Mouse (Mus musculus): ENCODE results near the gene Mccc1. TPM values are rescaled to one million over a fixed set of nuclear protein-coding genes. Genes with fewer than 3 reads are reported as not detected.

Mccc1 gene
- polyA plus RNA-seq, 1 experiment = 20.5 TPM

- H3K36me3 ChIP-seq (ENCODE audit: control insufficient read depth, insufficient read depth, low read length) = no peaks in the 10 kb centered on the region
- H3K27me3 ChIP-seq (ENCODE audit: control insufficient read depth, insufficient read depth, low read length) = no peaks in the 10 kb centered on the region
- no peaks in the 10 kb centered on the region for H3K4me1 ChIP-seq (replicated peaks; ENCODE audit: control insufficient read depth, insufficient read depth, low read length)
- H3K4me3 ChIP-seq (ENCODE audit: control insufficient read depth, insufficient read depth, low read length) = no peak overlapping the region
- H3K27ac ChIP-seq (ENCODE audit: control insufficient read depth, insufficient read depth, low read length) = no peak overlapping the region
- 96% methylated on average over 11 of the region's 11 CpGs for WGBS
- TF ChIP-seq POLR2A (IDR thresholded peaks at IDR 0.05; ENCODE audit: control insufficient read depth, extremely low read depth, insufficient read depth, low read length, poor library complexity) = no peak
- TF ChIP-seq CTCF (IDR thresholded peaks at IDR 0.05; ENCODE audit: borderline replicate concordance, control insufficient read depth, extremely low read depth, insufficient read depth, low read length, poor library complexity) = no peak
- no peak for DNase-seq
Observed at GRCm38 (mm10) chr3:35954901-35955575, 45.4 kb downstream of the Mccc1 start.

GRCm38 (mm10) chr3:35953816-35954215, 46.7 kb downstream of the Mccc1 start:
- Histone ChIP-seq H3K36me3 (ENCODE audit: control insufficient read depth, insufficient read depth, low read length) (no peaks in the 10 kb centered on the region), H3K4me3 (ENCODE audit: control insufficient read depth, insufficient read depth, low read length) (no peak overlapping the region), H3K4me1 (replicated peaks; ENCODE audit: control insufficient read depth, insufficient read depth, low read length) (no peaks in the 10 kb centered on the region), H3K27ac (ENCODE audit: control insufficient read depth, insufficient read depth, low read length) (no peak overlapping the region), H3K27me3 (ENCODE audit: control insufficient read depth, insufficient read depth, low read length) (no peaks in the 10 kb centered on the region)
- DNase-seq = no peak
- WGBS = 93% methylated on average over 6 of the region's 6 CpGs
- TF ChIP-seq POLR2A (IDR thresholded peaks at IDR 0.05; ENCODE audit: control insufficient read depth, extremely low read depth, insufficient read depth, low read length, poor library complexity) (no peak), CTCF (IDR thresholded peaks at IDR 0.05; ENCODE audit: borderline replicate concordance, control insufficient read depth, extremely low read depth, insufficient read depth, low read length, poor library complexity) (no peak)

- H3K27me3 ChIP-seq (ENCODE audit: control insufficient read depth, insufficient read depth, low read length) = no peaks in the 10 kb centered on the region
- no peak overlapping the region for H3K4me3 ChIP-seq (ENCODE audit: control insufficient read depth, insufficient read depth, low read length)
- no peaks in the 10 kb centered on the region for H3K36me3 ChIP-seq (ENCODE audit: control insufficient read depth, insufficient read depth, low read length)
- TF ChIP-seq CTCF (IDR thresholded peaks at IDR 0.05; ENCODE audit: borderline replicate concordance, control insufficient read depth, extremely low read depth, insufficient read depth, low read length, poor library complexity) (no peak), POLR2A (IDR thresholded peaks at IDR 0.05; ENCODE audit: control insufficient read depth, extremely low read depth, insufficient read depth, low read length, poor library complexity) (no peak)
- 0 out of 2 replicates have a peak, but pooled peaks cover 1% of the 10 kb centered on the region for H3K4me1 ChIP-seq (replicated peaks; ENCODE audit: control insufficient read depth, insufficient read depth, low read length)
- no peak overlapping the region for H3K27ac ChIP-seq (ENCODE audit: control insufficient read depth, insufficient read depth, low read length)
- WGBS = 76% methylated on average over 1 of the region's 1 CpGs
- DNase-seq = no peak
Observed at GRCm38 (mm10) chr3:35953184-35953583, 47.3 kb downstream of the Mccc1 start.

- Histone ChIP-seq H3K36me3 (ENCODE audit: control insufficient read depth, insufficient read depth, low read length) (no peaks in the 10 kb centered on the region), H3K27ac (ENCODE audit: control insufficient read depth, insufficient read depth, low read length) (no peak overlapping the region), H3K4me1 (replicated peaks; ENCODE audit: control insufficient read depth, insufficient read depth, low read length) (0 out of 2 replicates have a peak, but pooled peaks cover 3% of the 10 kb centered on the region), H3K4me3 (ENCODE audit: control insufficient read depth, insufficient read depth, low read length) (no peak overlapping the region), H3K27me3 (ENCODE audit: control insufficient read depth, insufficient read depth, low read length) (no peaks in the 10 kb centered on the region)
- TF ChIP-seq POLR2A (IDR thresholded peaks at IDR 0.05; ENCODE audit: control insufficient read depth, extremely low read depth, insufficient read depth, low read length, poor library complexity) = no peak
- TF ChIP-seq CTCF (IDR thresholded peaks at IDR 0.05; ENCODE audit: borderline replicate concordance, control insufficient read depth, extremely low read depth, insufficient read depth, low read length, poor library complexity) = no peak
- DNase-seq = no peak
- 76% methylated on average over 7 of the region's 7 CpGs for WGBS
Observed at GRCm38 (mm10) chr3:35948197-35948596, 52.3 kb downstream of the Mccc1 start.

- Histone ChIP-seq H3K4me3 (ENCODE audit: control insufficient read depth, insufficient read depth, low read length) (no peak overlapping the region), H3K27me3 (ENCODE audit: control insufficient read depth, insufficient read depth, low read length) (no peaks in the 10 kb centered on the region), H3K4me1 (replicated peaks; ENCODE audit: control insufficient read depth, insufficient read depth, low read length) (0 out of 2 replicates have a peak, but pooled peaks cover 2% of the 10 kb centered on the region), H3K36me3 (ENCODE audit: control insufficient read depth, insufficient read depth, low read length) (no peaks in the 10 kb centered on the region), H3K27ac (ENCODE audit: control insufficient read depth, insufficient read depth, low read length) (no peak overlapping the region)
- WGBS = 91% methylated on average over 4 of the region's 4 CpGs
- no peak for DNase-seq
- no peak for TF ChIP-seq POLR2A (IDR thresholded peaks at IDR 0.05; ENCODE audit: control insufficient read depth, extremely low read depth, insufficient read depth, low read length, poor library complexity)
- no peak for TF ChIP-seq CTCF (IDR thresholded peaks at IDR 0.05; ENCODE audit: borderline replicate concordance, control insufficient read depth, extremely low read depth, insufficient read depth, low read length, poor library complexity)
Observed at GRCm38 (mm10) chr3:35940520-35941135, 59.9 kb downstream of the Mccc1 start.

- no peak overlapping the region for H3K27ac ChIP-seq (ENCODE audit: control insufficient read depth, insufficient read depth, low read length)
- no peaks in the 10 kb centered on the region for H3K36me3 ChIP-seq (ENCODE audit: control insufficient read depth, insufficient read depth, low read length)
- 0 out of 2 replicates have a peak, but pooled peaks cover 2% of the 10 kb centered on the region for H3K4me1 ChIP-seq (replicated peaks; ENCODE audit: control insufficient read depth, insufficient read depth, low read length)
- no peaks in the 10 kb centered on the region for H3K27me3 ChIP-seq (ENCODE audit: control insufficient read depth, insufficient read depth, low read length)
- H3K4me3 ChIP-seq (ENCODE audit: control insufficient read depth, insufficient read depth, low read length) = no peak overlapping the region
- no peak for DNase-seq
- 59% methylated on average over 2 of the region's 2 CpGs for WGBS
- TF ChIP-seq CTCF (IDR thresholded peaks at IDR 0.05; ENCODE audit: borderline replicate concordance, control insufficient read depth, extremely low read depth, insufficient read depth, low read length, poor library complexity) = no peak
- no peak for TF ChIP-seq POLR2A (IDR thresholded peaks at IDR 0.05; ENCODE audit: control insufficient read depth, extremely low read depth, insufficient read depth, low read length, poor library complexity)
Observed at GRCm38 (mm10) chr3:35940047-35940446, 60.4 kb downstream of the Mccc1 start.

Measured in thymus, adult 2 months (tissue).